Mouse (Mus musculus) megakaryocyte, embryonic 14.5 days (primary cell): ENCODE data around the gene Gjb5.

Experiments used
- FLI1 ChIP-seq: IDR thresholded peaks from 2 replicates; pipeline ENCODE4 v1.6.1; 2012; ENCODE audit warnings: low read length, inconsistent platforms, mixed read lengths
- GATA1 ChIP-seq: IDR thresholded peaks from 3 replicates; pipeline ENCODE4 v1.6.1; 2012; ENCODE audit warnings: mixed read lengths, low read length, inconsistent platforms, borderline replicate concordance

- TF ChIP-seq GATA1 = no peak
- TF ChIP-seq FLI1 = no peak
These were observed 10.5 kb upstream of the Gjb5 start for GRCm38 (mm10) chr4:127368379-127368973.
